In genomic region chr10:21668976-21669375, GRCm38 (mm10) we compare ENCODE assay signal across 10 mouse cellular contexts.
DNase-seq lines count a peak whose midpoint lies in the region; ATAC-seq and TF ChIP-seq lines count a peak whose summit lies in the region.
"Had no signal": no experiment of that assay in that cellular context is flagged by ENCODE, and none has a peak within 500 bp of the region (broad histone marks: within the 10 kb centered on the region; RNA-seq: fewer than 3 reads in every experiment).

No protein-coding gene starts in this region.

- no peaks in the 10 kb centered on the region for H3K9me3 ChIP-seq in midbrain, embryonic 11.5 days (ENCODE audit: control insufficient read depth, low read length)
- no peaks in the 10 kb centered on the region for H3K9me3 ChIP-seq in midbrain, embryonic 14.5 days (ENCODE audit: control insufficient read depth, low read length)
- no peaks in the 10 kb centered on the region for H3K9me3 ChIP-seq in limb, embryonic 12.5 days
- no peaks in the 10 kb centered on the region for H3K9me3 ChIP-seq in stomach, postnatal 0 days (ENCODE audit: control insufficient read depth, low read length)
- no peaks in the 10 kb centered on the region for H3K9me3 ChIP-seq in midbrain, embryonic 16.5 days (replicated peaks; ENCODE audit: control insufficient read depth, low read length, poor library complexity, severe bottlenecking)

- no peaks in the 10 kb centered on the region for H3K4me1 ChIP-seq in midbrain, embryonic 11.5 days (ENCODE audit: control insufficient read depth, insufficient read depth, low read length)
- no peaks in the 10 kb centered on the region for H3K4me1 ChIP-seq in midbrain, embryonic 14.5 days (ENCODE audit: control insufficient read depth, insufficient read depth, low read length)
- 0 out of 2 replicates have a peak, but pooled peaks cover 4% of the 10 kb centered on the region for H3K4me1 ChIP-seq in limb, embryonic 12.5 days (replicated peaks)
- H3K4me1 ChIP-seq in stomach, postnatal 0 days (replicated peaks; ENCODE audit: control insufficient read depth, insufficient read depth) = no peaks in the 10 kb centered on the region
- no peaks in the 10 kb centered on the region for H3K4me1 ChIP-seq in midbrain, embryonic 16.5 days (ENCODE audit: control insufficient read depth, insufficient read depth, low read length)

- no peak overlapping the region for H3K9ac ChIP-seq in midbrain, embryonic 11.5 days (ENCODE audit: low read length)
- H3K9ac ChIP-seq in midbrain, embryonic 14.5 days (replicated peaks; ENCODE audit: low read length) = no peak overlapping the region
- H3K9ac ChIP-seq in limb, embryonic 12.5 days (replicated peaks) = no peak overlapping the region
- no peak overlapping the region for H3K9ac ChIP-seq in stomach, postnatal 0 days (ENCODE audit: low read length)
- H3K9ac ChIP-seq in midbrain, embryonic 16.5 days (ENCODE audit: low read depth, low read length) = no peak overlapping the region
- H3K9ac ChIP-seq: liver, embryonic 14.5 days had no signal

- no peak overlapping the region for H3K4me2 ChIP-seq in midbrain, embryonic 11.5 days
- H3K4me2 ChIP-seq in midbrain, embryonic 14.5 days (ENCODE audit: low read length) = no peak overlapping the region
- H3K4me2 ChIP-seq in limb, embryonic 12.5 days = no peak overlapping the region
- H3K4me2 ChIP-seq in stomach, postnatal 0 days (replicated peaks; ENCODE audit: low read depth) = 0 out of 2 replicates have a peak overlapping the region, but pooled peaks have one; percentile 21
- no peak overlapping the region for H3K4me2 ChIP-seq in midbrain, embryonic 16.5 days (ENCODE audit: low read length)

- no peak for TF ChIP-seq EP300 in stomach, postnatal 0 days (optimal IDR thresholded peaks at IDR 0.05)

- peak; percentile 85 for DNase-seq in midbrain, embryonic 11.5 days (ENCODE audit: low spot score, missing footprints)
- no peak for DNase-seq in midbrain, embryonic 14.5 days
- peak; percentile 53 to 55 for DNase-seq in heart, postnatal 10 days
- DNase-seq in stomach, postnatal 0 days (ENCODE audit: low spot score) = peak; percentile 17
- no peak for DNase-seq in layer of hippocampus, postnatal 14 days (ENCODE audit: low spot score in 2 of 2)
- DNase-seq in c-Kit-positive CD71-positive TER-119-positive erythroid progenitor cells, embryonic 14.5 days (ENCODE audit: low spot score) = no peak

- intact Hi-C loops in heart, postnatal 10 days (cut with DNase I) = no loop called here

- TF ChIP-seq CTCF in stomach, postnatal 0 days (IDR thresholded peaks at IDR 0.05; ENCODE audit: low read depth) = no peak

- ATAC-seq in midbrain, embryonic 11.5 days (ENCODE audit: low FRiP score) = no peak
- no peak for ATAC-seq in midbrain, embryonic 14.5 days (ENCODE audit: low FRiP score, low TSS enrichment)
- ATAC-seq in limb, embryonic 12.5 days (ENCODE audit: insufficient number of reproducible peaks, insufficient read depth, low FRiP score, low TSS enrichment, low read depth) = no peak
- peak; percentile 60; the same call in 1 of the 2 replicates for ATAC-seq in stomach, postnatal 0 days (ENCODE audit: low FRiP score, low TSS enrichment)
- ATAC-seq in midbrain, embryonic 16.5 days = no peak
- ATAC-seq: Patski had no signal

- no peaks in the 10 kb centered on the region for H3K36me3 ChIP-seq in midbrain, embryonic 11.5 days (ENCODE audit: control insufficient read depth, insufficient read depth, low read length)
- no peaks in the 10 kb centered on the region for H3K36me3 ChIP-seq in midbrain, embryonic 14.5 days (ENCODE audit: control insufficient read depth, insufficient read depth, low read length)
- no peaks in the 10 kb centered on the region for H3K36me3 ChIP-seq in limb, embryonic 12.5 days
- H3K36me3 ChIP-seq in stomach, postnatal 0 days (ENCODE audit: control insufficient read depth, insufficient read depth, low read length) = no peaks in the 10 kb centered on the region
- H3K36me3 ChIP-seq in midbrain, embryonic 16.5 days (ENCODE audit: control insufficient read depth, insufficient read depth, low read length) = no peaks in the 10 kb centered on the region

- 51% methylated on average over 17 of the region's 17 CpGs for WGBS in midbrain, embryonic 11.5 days
- WGBS in midbrain, embryonic 14.5 days = 64% methylated on average over 17 of the region's 17 CpGs
- 60% methylated on average over 17 of the region's 17 CpGs for WGBS in limb, embryonic 12.5 days
- 50% methylated on average over 17 of the region's 17 CpGs for WGBS in stomach, postnatal 0 days
- whole genome bisulfite sequencing in midbrain, embryonic 16.5 days = 59% methylated on average over 17 of the region's 17 CpGs

- no peak overlapping the region for H3K27ac ChIP-seq in midbrain, embryonic 11.5 days (ENCODE audit: low read depth, low read length)
- H3K27ac ChIP-seq in midbrain, embryonic 14.5 days (replicated peaks; ENCODE audit: low read depth, low read length) = no peak overlapping the region
- H3K27ac ChIP-seq in limb, embryonic 12.5 days = peak overlapping the region; percentile 25; the same call in 1 of the 2 replicates
- no peak overlapping the region; the same call in 1 of the 2 replicates for H3K27ac ChIP-seq in stomach, postnatal 0 days (replicated peaks)
- H3K27ac ChIP-seq in midbrain, embryonic 16.5 days (ENCODE audit: low read length) = no peak overlapping the region
- H3K27ac ChIP-seq: liver, embryonic 14.5 days had no signal

- H3K27me3 ChIP-seq in midbrain, embryonic 11.5 days (ENCODE audit: control insufficient read depth, insufficient read depth, low read length) = no peaks in the 10 kb centered on the region
- H3K27me3 ChIP-seq in midbrain, embryonic 14.5 days (ENCODE audit: control insufficient read depth, insufficient read depth, low read length) = no peaks in the 10 kb centered on the region
- no peaks in the 10 kb centered on the region for H3K27me3 ChIP-seq in limb, embryonic 12.5 days
- H3K27me3 ChIP-seq in stomach, postnatal 0 days (ENCODE audit: control insufficient read depth, insufficient read depth, low read length) = no peaks in the 10 kb centered on the region
- H3K27me3 ChIP-seq in midbrain, embryonic 16.5 days (ENCODE audit: control insufficient read depth, insufficient read depth, low read depth, low read length) = no peaks in the 10 kb centered on the region
- H3K27me3 ChIP-seq: Patski had no signal

- no peak overlapping the region for H3K4me3 ChIP-seq in midbrain, embryonic 11.5 days (ENCODE audit: low read depth, low read length)
- H3K4me3 ChIP-seq in midbrain, embryonic 14.5 days (replicated peaks; ENCODE audit: low read depth, low read length) = no peak overlapping the region
- H3K4me3 ChIP-seq in limb, embryonic 12.5 days (replicated peaks) = no peak overlapping the region
- H3K4me3 ChIP-seq in stomach, postnatal 0 days (ENCODE audit: low read depth, low read length) = no peak overlapping the region
- no peak overlapping the region for H3K4me3 ChIP-seq in midbrain, embryonic 16.5 days (ENCODE audit: low read depth, low read length)

Comparison
In these comparisons a context has a peak if more than half of its experiments do, and no peak if none do; other contexts are left out.
1. DNase-seq: peak in midbrain, embryonic 11.5 days (single experiment), heart, postnatal 10 days (2 of 2) and stomach, postnatal 0 days (single experiment); none in midbrain, embryonic 14.5 days (single experiment), layer of hippocampus, postnatal 14 days (0 of 2) and c-Kit-positive CD71-positive TER-119-positive erythroid progenitor cells, embryonic 14.5 days (single experiment).